Mouse (Mus musculus) forebrain, embryonic 13.5 days (tissue): ENCODE data around the gene Olfr766-ps1. TPM values are rescaled to one million over a fixed set of nuclear protein-coding genes. Genes with fewer than 3 reads are reported as not detected.
"Not testable (repeated sequence)": the region's sequence is repeated elsewhere in the genome, so short reads cannot be mapped to it uniquely, and the experiment has no call there.

Experiments used
- ATAC-seq: fragments of 200-750 bp; cut with Nextera tagmentation; 2 replicates; pipeline ENCODE4 v1.8.0; 2017
- H3K27ac ChIP-seq: fragments of 300-500 bp; sonication (generic); 2 replicates; pipeline ENCODE4 v1.5.1; 2015; ENCODE audit warnings: inconsistent platforms, mild to moderate bottlenecking, moderate library complexity
- H3K27me3 ChIP-seq: fragments of 300-500 bp; sonication (generic); 2 replicates; pipeline ENCODE4 v1.6.1; 2015; ENCODE audit warnings: mild to moderate bottlenecking, inconsistent platforms
- H3K36me3 ChIP-seq: fragments of 300-500 bp; sonication (generic); 2 replicates; pipeline ENCODE4 v1.6.1; 2015; ENCODE audit warnings: mild to moderate bottlenecking, inconsistent platforms; ENCODE audit not compliant: poor library complexity, severe bottlenecking
- H3K4me1 ChIP-seq: fragments of 300-500 bp; sonication (generic); 2 replicates; pipeline ENCODE4 v1.6.1; 2015; ENCODE audit warnings: inconsistent platforms
- H3K4me2 ChIP-seq: fragments of 300-500 bp; sonication (generic); 2 replicates; pipeline ENCODE4 v1.6.1; 2015; ENCODE audit warnings: inconsistent platforms, mild to moderate bottlenecking, moderate library complexity
- H3K4me3 ChIP-seq: fragments of 300-500 bp; sonication (generic); 2 replicates; pipeline ENCODE4 v1.5.1; 2015; ENCODE audit warnings: mild to moderate bottlenecking, inconsistent platforms
- H3K9ac ChIP-seq: fragments of 300-500 bp; sonication (generic); 2 replicates; pipeline ENCODE4 v1.6.1; 2015; ENCODE audit warnings: mild to moderate bottlenecking, inconsistent platforms
- H3K9me3 ChIP-seq: fragments of 300-500 bp; sonication (generic); replicated peaks from 2 replicates; pipeline ENCODE4 v1.6.1; 2016; ENCODE audit warnings: inconsistent platforms
- WGBS: fragments of 180-500 bp; shearing (Covaris S2); methylation state at CpG from one replicate; pipeline ENCODE4 v1.1.7; 2015; 5-methylcytosine and 5-hydroxymethylcytosine counted together
- polyA plus RNA-seq: library from polyadenylated mRNA; unstranded; fragments of >200 nt; fragmentation: Nextera tagmentation; extraction: Ambion mirVana; gene quantifications from 2 replicates; pipeline ENCODE4 v1.2.1, GENCODE M21; 2015

The Olfr766-ps1 gene
- not detected in 2 replicates for polyA plus RNA-seq

DNA sequence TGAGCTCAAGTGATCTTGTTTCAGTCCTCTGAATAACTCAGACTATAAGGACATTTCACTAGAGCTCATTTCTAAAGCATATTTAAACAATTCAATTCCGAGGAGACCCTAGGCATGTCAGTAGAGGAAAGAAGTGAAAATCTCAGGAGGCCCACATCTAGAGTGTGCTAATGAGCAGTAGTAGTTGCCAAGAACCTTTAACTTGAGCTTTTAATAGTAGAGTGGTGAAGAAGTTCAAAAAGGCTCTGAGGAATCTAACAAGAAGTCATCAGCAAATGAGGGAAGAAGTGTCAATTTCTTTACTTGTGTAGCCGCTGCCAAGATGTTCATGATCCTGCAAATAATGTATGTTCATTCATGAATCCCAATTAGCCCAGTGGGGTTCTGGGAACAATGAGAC, at the start of gene Olfr766-ps1:
TSS of gene Olfr766-ps1 (minus strand) at position 101 of the 400 bp plus-strand sequence.
- Histone ChIP-seq H3K27ac (no peak within 1 kb of the TSS), H3K27me3 (no peaks in the 10 kb centered on the region), H3K4me2 (no peak within 1 kb of the TSS), H3K4me1 (no peaks in the 10 kb centered on the region), H3K9ac (no peak within 1 kb of the TSS), H3K4me3 (no peak within 1 kb of the TSS), H3K9me3 (no peaks in the 10 kb centered on the region), H3K36me3 (no peaks in the 10 kb centered on the region)
- ATAC-seq: no peak
- WGBS: 68% methylated on average over 2 of the region's 2 CpGs

DNA sequence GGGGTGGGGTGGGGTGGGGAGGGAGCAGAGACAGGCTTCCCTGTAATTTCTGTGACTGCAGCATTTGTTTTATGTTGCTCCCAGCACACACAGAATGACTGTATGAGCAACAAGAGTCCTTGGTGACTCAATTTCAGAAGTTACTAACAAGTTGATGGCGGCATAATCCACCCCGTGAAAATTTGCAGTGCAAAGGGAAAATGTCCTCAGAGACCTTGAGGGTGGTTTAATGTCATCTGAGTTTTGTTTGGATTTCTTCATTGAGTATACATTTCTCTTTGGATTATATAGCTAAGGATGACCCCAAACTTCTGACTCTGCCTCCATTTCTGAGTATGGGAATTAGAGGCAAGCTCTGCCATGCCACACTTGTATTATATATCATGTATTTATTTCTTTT, 49.0 kb upstream of the Olfr766-ps1 start, which contains the start of gene Olfr769:
TSS of gene Olfr769 (minus strand) at position 101 of the 400 bp plus-strand sequence.
- no peaks in the 10 kb centered on the region for H3K9me3 ChIP-seq
- H3K4me3 ChIP-seq: no peak within 1 kb of the TSS
- no peaks in the 10 kb centered on the region for H3K27me3 ChIP-seq
- ATAC-seq: no peak
- H3K4me1 ChIP-seq: no peaks in the 10 kb centered on the region
- no peak within 1 kb of the TSS for H3K9ac ChIP-seq
- no peak within 1 kb of the TSS for H3K4me2 ChIP-seq
- WGBS: 87% methylated on average over 2 of the region's 2 CpGs
- H3K36me3 ChIP-seq: no peaks in the 10 kb centered on the region
- H3K27ac ChIP-seq: no peak within 1 kb of the TSS

DNA sequence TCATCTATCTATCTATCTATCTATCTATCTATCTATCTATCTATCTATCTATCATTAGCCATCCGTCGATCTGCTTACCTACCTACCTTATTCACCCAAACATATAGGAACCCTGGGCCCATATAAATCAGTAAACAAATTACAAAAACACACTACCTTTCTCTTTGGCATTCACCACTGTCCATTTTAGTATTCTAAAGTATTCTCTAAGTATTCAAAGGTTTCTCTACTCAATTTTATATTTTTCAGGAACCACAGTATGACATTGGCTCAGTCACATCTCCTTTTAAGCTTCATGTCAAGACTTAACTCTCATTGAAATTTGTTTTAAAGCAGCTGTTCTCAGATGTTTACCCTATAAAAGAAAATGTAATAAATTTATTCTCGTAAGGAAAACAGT, 46.4 kb upstream of the Olfr766-ps1 start:
- Histone ChIP-seq H3K9ac (no peak overlapping the region), H3K4me1 (no peaks in the 10 kb centered on the region), H3K27me3 (no peaks in the 10 kb centered on the region), H3K36me3 (no peaks in the 10 kb centered on the region), H3K4me3 (no peak overlapping the region), H3K27ac (no peak overlapping the region), H3K4me2 (no peak overlapping the region), H3K9me3 (no peaks in the 10 kb centered on the region)
- 95% methylated on average over 3 of the region's 3 CpGs for WGBS
- no peak for ATAC-seq

DNA sequence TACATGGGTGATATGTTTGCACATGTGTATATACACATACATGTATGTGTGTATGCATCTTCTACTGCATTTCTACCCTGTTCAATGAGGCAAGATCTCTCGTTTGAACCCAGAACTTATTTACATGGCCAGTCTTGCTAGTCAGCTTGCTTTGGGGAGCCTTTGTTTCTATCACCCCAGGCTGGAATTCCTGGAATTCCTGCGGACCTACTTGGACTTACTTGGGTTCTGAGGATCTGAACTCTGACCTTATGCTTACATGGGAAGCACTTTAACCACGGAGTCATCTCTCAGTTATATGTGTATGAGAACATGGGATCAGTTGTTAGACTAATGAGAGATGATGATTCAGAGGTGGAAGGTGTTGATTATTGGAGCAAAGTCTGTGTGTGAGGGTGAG, 32.5 kb upstream of the Olfr766-ps1 start:
- Histone ChIP-seq H3K4me3 (no peak overlapping the region), H3K27me3 (no peaks in the 10 kb centered on the region), H3K27ac (no peak overlapping the region), H3K4me2 (no peak overlapping the region), H3K4me1 (no peaks in the 10 kb centered on the region), H3K9ac (no peak overlapping the region), H3K36me3 (no peaks in the 10 kb centered on the region), H3K9me3 (no peaks in the 10 kb centered on the region)
- 39% methylated on average over 3 of the region's 3 CpGs for WGBS
- ATAC-seq: no peak

DNA sequence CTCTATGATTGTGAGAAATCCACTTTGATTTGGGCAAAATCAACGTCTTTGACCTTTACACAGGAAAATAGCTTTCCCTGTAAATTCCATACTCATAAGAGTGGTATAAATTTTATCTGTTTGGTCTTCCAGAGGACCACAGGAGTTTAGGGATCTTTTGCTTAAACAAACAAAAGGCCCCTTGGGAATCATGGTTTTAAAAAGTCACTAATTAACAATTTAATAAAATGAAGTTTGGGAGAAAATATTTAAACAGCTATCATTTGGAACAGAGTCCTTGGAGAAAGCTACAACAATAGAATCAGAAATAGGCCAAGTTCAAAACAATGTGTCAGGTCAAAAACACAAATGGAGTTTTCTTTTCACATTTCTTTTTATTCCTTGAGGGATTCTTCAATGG, 30.5 kb upstream of the Olfr766-ps1 start, which contains the start of gene Olfr768:
TSS of gene Olfr768 (minus strand) at position 101 of the 400 bp plus-strand sequence.
- Histone ChIP-seq H3K27ac (no peak within 1 kb of the TSS), H3K4me1 (no peaks in the 10 kb centered on the region), H3K4me3 (no peak within 1 kb of the TSS), H3K9me3 (no peaks in the 10 kb centered on the region), H3K9ac (no peak within 1 kb of the TSS), H3K27me3 (no peaks in the 10 kb centered on the region), H3K36me3 (no peaks in the 10 kb centered on the region), H3K4me2 (no peak within 1 kb of the TSS)
- 83% methylated on average over 1 of the region's 1 CpGs for WGBS
- no peak for ATAC-seq

DNA sequence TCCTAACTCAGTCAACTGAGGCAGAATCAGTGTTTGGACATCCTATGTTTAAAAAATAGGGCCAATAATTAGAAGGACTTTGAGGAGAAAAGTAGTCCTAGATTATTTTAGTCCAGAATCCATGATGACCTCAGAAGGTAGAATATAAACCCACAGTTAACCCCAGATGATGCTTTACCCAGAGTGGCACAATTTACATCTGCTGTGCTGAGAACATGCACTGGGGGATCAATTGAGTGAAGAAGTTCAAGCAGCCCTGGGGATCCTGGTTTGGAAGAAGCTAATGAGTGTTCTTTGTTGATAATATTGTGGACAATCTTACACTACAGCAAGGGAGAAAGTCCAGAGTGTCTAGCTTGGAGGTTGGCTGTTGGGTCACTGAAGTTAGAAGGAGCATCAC, 14.0 kb upstream of the Olfr766-ps1 start, which contains the start of gene Olfr767:
TSS of gene Olfr767 (minus strand) at position 101 of the 400 bp plus-strand sequence.
- not testable (repeated sequence) for H3K4me2 ChIP-seq, H3K27ac ChIP-seq, ATAC-seq, H3K36me3 ChIP-seq, H3K9me3 ChIP-seq, H3K4me3 ChIP-seq, H3K27me3 ChIP-seq, H3K4me1 ChIP-seq, H3K9ac ChIP-seq

DNA sequence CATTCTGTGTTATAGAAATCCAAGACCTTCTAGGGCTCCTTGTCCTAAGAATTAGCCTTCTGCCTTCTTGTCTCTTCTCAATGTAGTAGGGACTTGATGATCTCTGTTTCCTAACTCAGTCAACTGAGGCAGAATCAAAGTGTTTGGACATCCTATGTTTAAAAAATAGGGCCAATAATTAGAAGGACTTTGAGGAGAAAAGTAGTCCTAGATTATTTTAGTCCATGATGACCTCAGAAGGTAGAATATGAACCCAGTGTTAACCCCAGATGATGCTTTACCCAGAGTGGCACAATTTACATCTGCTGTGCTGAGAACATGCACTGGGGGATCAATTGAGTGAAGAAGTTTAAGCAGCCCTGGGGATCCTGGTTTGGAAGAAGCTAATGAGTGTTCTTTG, 18.9 kb downstream of the Olfr766-ps1 start, which contains the start of gene Olfr765:
TSS of gene Olfr765 (minus strand) at position 101 of the 400 bp plus-strand sequence.
- H3K4me1 ChIP-seq, H3K36me3 ChIP-seq, ATAC-seq, H3K9me3 ChIP-seq, H3K9ac ChIP-seq, H3K4me2 ChIP-seq, H3K4me3 ChIP-seq, H3K27me3 ChIP-seq, H3K27ac ChIP-seq: not testable (repeated sequence)

DNA sequence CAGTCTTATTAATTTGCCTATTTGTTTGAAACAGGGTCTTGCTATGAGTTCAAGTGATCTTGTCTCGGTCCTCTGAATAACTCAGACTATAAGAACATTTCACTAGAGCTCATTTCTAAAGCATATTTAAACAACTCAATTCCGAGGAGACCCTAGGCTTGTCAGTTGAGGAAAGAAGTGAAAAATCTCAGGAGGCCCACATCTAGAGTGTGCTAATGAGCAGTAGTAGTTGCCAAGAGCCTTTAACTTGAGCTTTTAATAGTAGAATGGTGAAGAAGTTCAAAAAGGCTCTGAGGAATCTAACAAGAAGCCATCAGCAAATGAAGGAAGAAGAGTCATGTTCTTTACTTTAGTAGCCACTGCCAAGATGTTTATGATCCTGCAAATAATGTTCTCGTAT, 29.0 kb downstream of the Olfr766-ps1 start, which contains the start of gene Olfr764-ps1:
TSS of gene Olfr764-ps1 (minus strand) at position 101 of the 400 bp plus-strand sequence.
- H3K4me1 ChIP-seq: no peaks in the 10 kb centered on the region
- no peaks in the 10 kb centered on the region for H3K27me3 ChIP-seq
- no peak within 1 kb of the TSS for H3K27ac ChIP-seq
- no peaks in the 10 kb centered on the region for H3K9me3 ChIP-seq
- H3K9ac ChIP-seq: no peak within 1 kb of the TSS
- no peak for ATAC-seq
- H3K4me2 ChIP-seq: no peak within 1 kb of the TSS
- no peak within 1 kb of the TSS for H3K4me3 ChIP-seq
- H3K36me3 ChIP-seq: no peaks in the 10 kb centered on the region
- WGBS: 77% methylated on average over 3 of the region's 3 CpGs

DNA sequence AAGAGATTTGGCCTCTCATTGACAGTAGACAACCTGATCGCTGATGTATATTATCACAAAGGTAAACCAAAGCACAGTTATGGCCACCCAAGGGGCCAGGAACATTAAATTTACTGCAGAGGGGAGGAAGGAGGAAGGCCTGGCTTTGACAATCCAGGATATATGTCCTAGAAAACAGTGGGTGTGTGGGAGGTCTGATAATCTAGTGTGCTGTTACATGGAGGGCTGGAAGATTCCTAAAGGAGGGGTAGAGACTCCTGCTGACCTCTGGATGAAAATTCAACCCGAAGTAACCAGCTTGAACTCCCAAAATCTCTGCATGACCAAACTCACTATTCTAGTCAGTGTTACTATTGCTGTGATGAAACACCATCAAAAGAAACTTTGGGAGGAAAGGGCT, 40.4 kb downstream of the Olfr766-ps1 start:
- Histone ChIP-seq H3K9ac (no peak overlapping the region), H3K9me3 (no peaks in the 10 kb centered on the region), H3K4me1 (no peaks in the 10 kb centered on the region), H3K27me3 (no peaks in the 10 kb centered on the region), H3K4me2 (no peak overlapping the region), H3K4me3 (no peak overlapping the region), H3K36me3 (no peaks in the 10 kb centered on the region), H3K27ac (no peak overlapping the region)
- no peak for ATAC-seq
- WGBS: 78% methylated on average over 2 of the region's 2 CpGs

DNA sequence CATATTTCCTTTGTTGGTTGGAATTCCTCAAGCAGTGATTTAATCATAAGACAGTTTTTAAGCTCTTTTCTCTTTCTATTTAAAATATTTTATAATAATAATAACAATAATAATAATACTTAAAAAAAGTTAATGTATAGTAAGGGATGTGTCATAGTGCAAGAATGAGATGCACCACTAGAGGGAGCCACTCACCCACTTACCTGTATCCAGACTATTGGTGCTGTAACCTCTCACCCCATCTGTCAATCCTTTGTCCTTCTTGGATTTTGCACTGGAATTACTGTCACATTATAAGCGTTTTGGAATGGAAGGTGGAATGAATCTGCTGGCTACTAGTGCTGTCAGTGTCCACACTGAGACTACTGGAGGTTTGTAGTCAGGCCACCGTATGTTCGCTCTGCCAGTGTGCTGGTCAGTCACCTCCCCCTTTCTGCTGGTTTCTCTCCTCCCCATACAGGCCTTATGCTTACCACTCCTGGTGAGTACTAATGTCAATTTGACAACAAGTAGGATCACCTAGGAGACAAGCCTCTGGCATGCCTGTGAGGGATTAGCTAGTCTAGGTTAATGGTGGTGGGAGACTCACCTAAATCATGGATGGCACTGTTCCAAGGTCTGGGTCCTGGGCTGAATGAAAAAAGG, 42.6 kb downstream of the Olfr766-ps1 start:
- no peaks in the 10 kb centered on the region for H3K9me3 ChIP-seq
- H3K4me1 ChIP-seq: no peaks in the 10 kb centered on the region
- H3K36me3 ChIP-seq: no peaks in the 10 kb centered on the region
- no peak overlapping the region for H3K27ac ChIP-seq
- H3K4me2 ChIP-seq: no peak overlapping the region
- no peak overlapping the region for H3K9ac ChIP-seq
- no peaks in the 10 kb centered on the region for H3K27me3 ChIP-seq
- H3K4me3 ChIP-seq: no peak overlapping the region
- ATAC-seq: peak; percentile 82
- WGBS: 55% methylated on average over 3 of the region's 3 CpGs

DNA sequence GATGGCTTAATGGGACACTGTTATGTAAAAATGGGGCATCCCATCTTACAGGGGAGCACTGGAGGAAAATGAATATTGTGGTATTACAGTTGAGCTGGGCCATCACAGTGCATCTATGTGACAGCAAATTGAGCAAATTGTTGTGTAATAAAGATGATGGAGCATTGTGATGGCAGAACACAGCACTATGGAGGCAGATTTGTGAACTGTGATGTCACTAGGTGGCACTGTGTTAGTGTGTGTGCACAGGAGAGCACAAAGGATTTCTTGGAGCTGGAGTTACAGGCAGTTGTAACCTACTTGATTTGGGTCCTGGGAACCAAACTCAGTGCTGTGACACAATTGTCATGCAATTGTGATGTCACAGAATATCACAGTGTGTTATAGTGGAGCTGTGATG, 45.5 kb downstream of the Olfr766-ps1 start:
- Histone ChIP-seq H3K27ac (no peak overlapping the region), H3K27me3 (no peaks in the 10 kb centered on the region), H3K4me2 (no peak overlapping the region), H3K9ac (no peak overlapping the region), H3K4me3 (no peak overlapping the region), H3K36me3 (no peaks in the 10 kb centered on the region), H3K4me1 (no peaks in the 10 kb centered on the region), H3K9me3 (no peaks in the 10 kb centered on the region)
- no peak for ATAC-seq

DNA sequence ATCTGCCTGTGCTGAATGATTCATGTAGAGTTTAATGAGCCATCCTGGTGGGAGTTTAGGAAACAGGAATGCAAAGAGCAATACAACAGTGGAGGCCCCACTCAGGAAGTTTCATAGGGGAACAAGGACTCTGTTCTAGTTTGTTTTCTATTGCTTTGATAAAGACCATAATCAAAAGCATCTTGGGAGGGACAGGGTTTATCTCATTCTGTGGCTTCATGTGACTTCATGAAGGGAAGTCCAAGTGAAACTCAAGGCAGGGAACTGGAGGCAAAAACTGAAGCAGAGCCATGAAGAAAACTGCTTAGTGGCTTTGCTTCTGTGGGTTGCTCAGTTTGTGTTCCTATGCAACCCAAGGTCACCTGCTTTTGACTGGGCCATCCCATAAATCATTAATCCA, 54.3 kb downstream of the Olfr766-ps1 start:
- Histone ChIP-seq H3K4me3 (no peak overlapping the region), H3K27me3 (no peaks in the 10 kb centered on the region), H3K9ac (no peak overlapping the region), H3K4me2 (no peak overlapping the region), H3K36me3 (no peaks in the 10 kb centered on the region), H3K4me1 (no peaks in the 10 kb centered on the region), H3K27ac (no peak overlapping the region), H3K9me3 (no peaks in the 10 kb centered on the region)
- ATAC-seq: no peak
